Mouse (Mus musculus) gonadal fat pad, adult 2 months (tissue): ENCODE measurements around the gene Kif20b. TPM values are rescaled to one million over a fixed set of nuclear protein-coding genes. Genes with fewer than 3 reads are reported as not detected.

Source experiments
- DNase-seq: peaks from one replicate; pipeline ENCODE4 v3.0.0-alpha.2; 2012; ENCODE audit warnings: low read depth
- polyA plus RNA-seq: library from polyadenylated mRNA; depleted of rRNA; stranded (reverse); fragments of >200 nt; gene quantifications from 2 replicates; pipeline ENCODE4 v1.2.3, GENCODE M21; 2012; rRNA removed

Kif20b gene
- polyA plus RNA-seq = 0.12 and 0.19 TPM in 2 replicates

GRCm38 (mm10) chr19:34921652-34922602 lies at the start of gene Kif20b:
TSS of gene Kif20b (plus strand) at chr19:34922361.
- DNase-seq = peak; percentile 22

GRCm38 (mm10) chr19:34876676-34877075 lies 45.5 kb upstream of the Kif20b start:
- no peak for DNase-seq

GRCm38 (mm10) chr19:34877898-34878602 lies 44.1 kb upstream of the Kif20b start:
- DNase-seq = peak; percentile 93

GRCm38 (mm10) chr19:34878603-34879541 lies 43.3 kb upstream of the Kif20b start, which contains the start of gene Pank1:
TSS of gene Pank1 (minus strand) at chr19:34879455.
- DNase-seq = no peak

GRCm38 (mm10) chr19:34879624-34880023 lies 42.5 kb upstream of the Kif20b start:
- no peak for DNase-seq

- peak; percentile 96 for DNase-seq
Measured at GRCm38 (mm10) chr19:34881160-34881559, 41.0 kb upstream of the Kif20b start.

GRCm38 (mm10) chr19:34882443-34882842 lies 39.7 kb upstream of the Kif20b start:
- no peak for DNase-seq

- DNase-seq = no peak
Measured at GRCm38 (mm10) chr19:34883526-34884224, 38.5 kb upstream of the Kif20b start.

- no peak for DNase-seq
Measured at GRCm38 (mm10) chr19:34886324-34886723, 35.8 kb upstream of the Kif20b start.

GRCm38 (mm10) chr19:34890981-34891380 lies 31.2 kb upstream of the Kif20b start:
- no peak for DNase-seq

- DNase-seq = no peak
Measured at GRCm38 (mm10) chr19:34891590-34891989, 30.6 kb upstream of the Kif20b start.

- no peak for DNase-seq
Measured at GRCm38 (mm10) chr19:34895082-34895481, 27.1 kb upstream of the Kif20b start.

- no peak for DNase-seq
Measured at GRCm38 (mm10) chr19:34897082-34897965, 24.8 kb upstream of the Kif20b start.

- DNase-seq = no peak
Measured at GRCm38 (mm10) chr19:34898941-34899340, 23.2 kb upstream of the Kif20b start.

- no peak for DNase-seq
Measured at GRCm38 (mm10) chr19:34901266-34901665, 20.9 kb upstream of the Kif20b start.

GRCm38 (mm10) chr19:34901735-34902134 lies 20.4 kb upstream of the Kif20b start:
- no peak for DNase-seq

- no peak for DNase-seq
Measured at GRCm38 (mm10) chr19:34904032-34904431, 18.1 kb upstream of the Kif20b start.

- DNase-seq = no peak
Measured at GRCm38 (mm10) chr19:34905424-34905823, 16.7 kb upstream of the Kif20b start.

- no peak for DNase-seq
Measured at GRCm38 (mm10) chr19:34906772-34907171, 15.4 kb upstream of the Kif20b start.

- DNase-seq = no peak
Measured at GRCm38 (mm10) chr19:34912366-34912765, 9.8 kb upstream of the Kif20b start.
